Mouse (Mus musculus) heart, adult 2 months (tissue): ENCODE data around the gene Cd40lg. TPM values are rescaled to one million over a fixed set of nuclear protein-coding genes. Genes with fewer than 3 reads are reported as not detected.

Source experiments
- DNase-seq, 2 experiments: peaks; one replicate each; pipeline ENCODE4 v3.0.0; 2021
- H3K27ac ChIP-seq: fragments of 200-600 bp; 2 replicates; pipeline ENCODE4 v1.8.1; 2022
- H3K27me3 ChIP-seq: fragments of 200-500 bp; 2 replicates; pipeline ENCODE4 v1.6.1; 2012; ENCODE audit warnings: mild to moderate bottlenecking, low read length, inconsistent platforms, mixed read lengths; ENCODE audit not compliant: control insufficient read depth, insufficient read depth
- H3K36me3 ChIP-seq: fragments of 200-500 bp; 2 replicates; pipeline ENCODE4 v1.6.1; 2012; ENCODE audit warnings: low read length, inconsistent platforms; ENCODE audit not compliant: control insufficient read depth, insufficient read depth
- H3K4me1 ChIP-seq: fragments of 200-500 bp; 2 replicates; pipeline ENCODE4 v1.6.1; 2011; ENCODE audit warnings: low read length; ENCODE audit not compliant: control insufficient read depth, insufficient read depth
- H3K4me3 ChIP-seq: fragments of 200-600 bp; 2 replicates; pipeline ENCODE4 v1.8.1; 2022
- H3K79me2 ChIP-seq: fragments of 200-500 bp; replicated peaks from 2 replicates; pipeline ENCODE4 v1.6.1; 2012; ENCODE audit warnings: mild to moderate bottlenecking, inconsistent platforms, low read length, moderate library complexity, mixed read lengths; ENCODE audit not compliant: control insufficient read depth, insufficient read depth
- H3K9ac ChIP-seq: fragments of 200-500 bp; 2 replicates; pipeline ENCODE4 v1.6.1; 2012; ENCODE audit warnings: low read depth, mild to moderate bottlenecking, control low read depth, inconsistent platforms, low read length, mixed read lengths
- CTCF ChIP-seq: fragments of 200-600 bp; IDR thresholded peaks from 2 replicates; pipeline ENCODE4 v1.8.1; 2022; ENCODE audit warnings: antibody characterized with exemption, mild to moderate bottlenecking, moderate library complexity
- EP300 ChIP-seq: fragments of 200-500 bp; IDR thresholded peaks from 2 replicates; pipeline ENCODE4 v1.6.1; 2011; ENCODE audit warnings: low read depth, low read length, control low read depth; ENCODE audit not compliant: insufficient read depth
- POLR2A ChIP-seq: fragments of 200-500 bp; IDR thresholded peaks from 2 replicates; pipeline ENCODE4 v1.6.1; 2011; ENCODE audit warnings: mild to moderate bottlenecking, low read depth, low read length, control low read depth; ENCODE audit not compliant: insufficient read depth
- WGBS: fragments of 180-500 bp; shearing (Covaris S2); methylation state at CpG from one replicate; pipeline ENCODE4 v1.1.7; 2018; 5-methylcytosine and 5-hydroxymethylcytosine counted together
- intact Hi-C: fragments of 180-260 bp; cut with DNase I; formaldehyde crosslinking; loops from one replicate; pipeline ENCODE4 v1.15.1; 2025
- polyA plus RNA-seq: library from polyadenylated mRNA; depleted of rRNA; stranded (reverse); fragments of >200 nt; gene quantifications from 2 replicates; pipeline ENCODE4 v1.2.3, GENCODE M21; 2012; rRNA removed
- total RNA-seq, 2 experiments: library from RNA; stranded (reverse); gene quantifications; 2 replicates each; pipeline ENCODE4 v1.2.3; 2021

Gene Cd40lg
- total and polyA plus RNA-seq, 3 experiments = 0.12 TPM; not detected in 2

GRCm38 (mm10) chrX:57233596-57233995 is 21.7 kb downstream of the Cd40lg start:
- Histone ChIP-seq H3K27me3 (no peaks in the 10 kb centered on the region), H3K79me2 (no peaks in the 10 kb centered on the region), H3K36me3 (no peaks in the 10 kb centered on the region), H3K27ac (no peak overlapping the region), H3K9ac (no peak overlapping the region), H3K4me3 (no peak overlapping the region), H3K4me1 (no peaks in the 10 kb centered on the region)
- intact Hi-C loops = no loop called here
- TF ChIP-seq EP300 (no peak), POLR2A (no peak), CTCF (no peak)
- 54% methylated on average over 2 of the region's 2 CpGs for WGBS
- no peak for DNase-seq

GRCm38 (mm10) chrX:57235982-57236381 is 24.0 kb downstream of the Cd40lg start:
- Histone ChIP-seq H3K27me3 (no peaks in the 10 kb centered on the region), H3K4me1 (no peaks in the 10 kb centered on the region), H3K4me3 (no peak overlapping the region), H3K79me2 (no peaks in the 10 kb centered on the region), H3K9ac (no peak overlapping the region), H3K36me3 (no peaks in the 10 kb centered on the region), H3K27ac (no peak overlapping the region)
- no peak for TF ChIP-seq EP300
- peak; percentile 63 for TF ChIP-seq CTCF
- no peak for TF ChIP-seq POLR2A
- DNase-seq = no peak
- WGBS = 68% methylated on average over 4 of the region's 4 CpGs
- intact Hi-C loops = loop anchor here (5.0 kb wide), 1 partner anchor 156 kb away; the partner anchor contains the start of gene Rbmx

GRCm38 (mm10) chrX:57238572-57238971 is 26.6 kb downstream of the Cd40lg start:
- intact Hi-C loops = loop anchor here (5.0 kb wide), 1 partner anchor 154 kb away; the partner anchor contains the start of gene Rbmx
- 73% methylated on average over 3 of the region's 3 CpGs for WGBS
- no peaks in the 10 kb centered on the region for H3K79me2 ChIP-seq
- DNase-seq = no peak
- H3K27me3 ChIP-seq = no peaks in the 10 kb centered on the region
- TF ChIP-seq EP300 = no peak
- H3K36me3 ChIP-seq = no peaks in the 10 kb centered on the region
- no peak overlapping the region for H3K27ac ChIP-seq
- H3K4me1 ChIP-seq = no peaks in the 10 kb centered on the region
- H3K9ac ChIP-seq = no peak overlapping the region
- H3K4me3 ChIP-seq = no peak overlapping the region

- intact Hi-C loops = no loop called here
- WGBS = 56% methylated on average over 7 of the region's 7 CpGs
These were observed 41.5 kb downstream of the Cd40lg start for GRCm38 (mm10) chrX:57253329-57254055.

GRCm38 (mm10) chrX:57260744-57261143 is 48.8 kb downstream of the Cd40lg start:
- Histone ChIP-seq H3K9ac (no peak overlapping the region), H3K4me3 (no peak overlapping the region), H3K27me3 (no peaks in the 10 kb centered on the region), H3K27ac (no peak overlapping the region), H3K4me1 (no peaks in the 10 kb centered on the region), H3K36me3 (no peaks in the 10 kb centered on the region), H3K79me2 (no peaks in the 10 kb centered on the region)
- WGBS = 77% methylated on average over 2 of the region's 2 CpGs
- intact Hi-C loops = no loop called here
- TF ChIP-seq CTCF (peak; percentile 35; the same call in 1 of the 2 replicates), POLR2A (no peak)
- DNase-seq = no peak

More at GRCm38 (mm10) chrX:57253329-57254055, 41.5 kb downstream of the Cd40lg start:
- no peak overlapping the region for H3K9ac ChIP-seq
- no peak for DNase-seq
- no peak overlapping the region for H3K27ac ChIP-seq
- H3K79me2 ChIP-seq = no peaks in the 10 kb centered on the region
- H3K36me3 ChIP-seq = no peaks in the 10 kb centered on the region
- H3K4me1 ChIP-seq = no peaks in the 10 kb centered on the region
- H3K27me3 ChIP-seq = no peaks in the 10 kb centered on the region
- H3K4me3 ChIP-seq = no peak overlapping the region
- no peak for TF ChIP-seq EP300
- no peak for TF ChIP-seq POLR2A
- no peak for TF ChIP-seq CTCF

- Histone ChIP-seq H3K27me3 (no peaks in the 10 kb centered on the region), H3K9ac (no peak overlapping the region), H3K36me3 (no peaks in the 10 kb centered on the region), H3K79me2 (no peaks in the 10 kb centered on the region), H3K4me3 (no peak overlapping the region), H3K27ac (no peak overlapping the region), H3K4me1 (no peaks in the 10 kb centered on the region)
- WGBS = 74% methylated on average over 4 of the region's 4 CpGs
- no peak for TF ChIP-seq CTCF
- no peak for TF ChIP-seq EP300
- TF ChIP-seq POLR2A = no peak
- intact Hi-C loops = no loop called here
- no peak for DNase-seq
These were observed 51.6 kb downstream of the Cd40lg start for GRCm38 (mm10) chrX:57263515-57263914.

Other genes starting within 250 kb of the Cd40lg start
- not detected for gene Brs3, start 169.1 kb upstream of the Cd40lg start, total RNA-seq
- gene Brs3, start 169.1 kb upstream of the Cd40lg start, polyA plus RNA-seq = not detected in 2 replicates
- 10 to 100 TPM; 51.1 to 57.2 TPM for gene Htatsf1, start 158.6 kb upstream of the Cd40lg start, total RNA-seq
- 19.2 and 26.9 TPM in 2 replicates for gene Htatsf1, start 158.6 kb upstream of the Cd40lg start, polyA plus RNA-seq
- not detected for gene Vgll1, start 124.0 kb upstream of the Cd40lg start, total RNA-seq
- not detected in 2 replicates for gene Vgll1, start 124.0 kb upstream of the Cd40lg start, polyA plus RNA-seq
- gene Arhgef6, start 126.6 kb downstream of the Cd40lg start, total RNA-seq = 10 to 100 TPM; 61.5 to 64.2 TPM
- gene Arhgef6, start 126.6 kb downstream of the Cd40lg start, polyA plus RNA-seq = 38.2 and 82.1 TPM in 2 replicates
- 10 to 100 TPM; 19.7 to 22.6 TPM for gene Rbmx, start 180.9 kb downstream of the Cd40lg start, total RNA-seq
- gene Rbmx, start 180.9 kb downstream of the Cd40lg start, polyA plus RNA-seq = 16.6 and 26.0 TPM in 2 replicates
- not detected for gene Gm364, start 197.0 kb downstream of the Cd40lg start, total RNA-seq
- not detected in 2 replicates for gene Gm364, start 197.0 kb downstream of the Cd40lg start, polyA plus RNA-seq